In the genomic region with DNA sequence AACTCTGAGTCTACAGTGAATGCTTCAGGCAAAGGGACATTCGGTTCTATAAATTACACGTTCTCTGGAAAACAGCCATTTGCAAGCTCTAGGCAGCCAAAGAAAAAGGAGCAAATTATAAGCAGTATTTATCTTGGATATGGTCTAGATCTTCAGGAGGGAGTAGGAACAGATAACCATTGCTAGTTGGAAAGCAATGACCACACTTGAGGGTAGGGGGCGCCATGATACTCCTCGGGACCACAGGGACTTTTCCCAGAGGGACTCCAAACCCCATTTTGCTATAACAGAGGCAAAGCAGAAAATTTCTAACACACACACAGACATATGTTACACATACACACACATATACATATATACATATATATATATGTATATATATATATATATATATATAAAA, we compare ENCODE assay signal across 8 mouse cellular contexts. TPM values are rescaled to one million over a fixed set of nuclear protein-coding genes. Genes with fewer than 3 reads are reported as not detected.
A peak's percentile ranks its signal among the peaks of the same experiment; 100 is the strongest.
DNase-seq lines count a peak whose midpoint lies in the region; ATAC-seq and TF ChIP-seq lines count a peak whose summit lies in the region.

No protein-coding gene starts in this region.

- no peaks in the 10 kb centered on the region for H3K36me3 ChIP-seq in midbrain, postnatal 0 days (ENCODE audit: insufficient read depth, low read length)
- H3K36me3 ChIP-seq in midbrain, embryonic 10.5 days: no peaks in the 10 kb centered on the region
- H3K36me3 ChIP-seq in embryonic facial prominence, embryonic 14.5 days (ENCODE audit: control insufficient read depth, insufficient read depth, low read length): no peaks in the 10 kb centered on the region
- H3K36me3 ChIP-seq in lung, embryonic 15.5 days: no peaks in the 10 kb centered on the region

- WGBS in midbrain, postnatal 0 days: 35% methylated on average over 4 of the region's 4 CpGs
- WGBS in midbrain, embryonic 10.5 days: 45% methylated on average over 4 of the region's 4 CpGs
- 24% methylated on average over 4 of the region's 4 CpGs for WGBS in embryonic facial prominence, embryonic 14.5 days
- 29% methylated on average over 4 of the region's 4 CpGs for WGBS in lung, embryonic 15.5 days

- H3K27ac ChIP-seq in gastrocnemius, adult 2 months: no peak overlapping the region
- no peak overlapping the region for H3K27ac ChIP-seq in midbrain, postnatal 0 days (ENCODE audit: low read depth, low read length)
- no peak overlapping the region for H3K27ac ChIP-seq in midbrain, embryonic 10.5 days (replicated peaks)
- H3K27ac ChIP-seq in embryonic facial prominence, embryonic 14.5 days (replicated peaks; ENCODE audit: low read depth, low read length): no peak overlapping the region
- peak overlapping the region; percentile 66 for H3K27ac ChIP-seq in lung, embryonic 15.5 days

- no peak overlapping the region for H3K9ac ChIP-seq in midbrain, postnatal 0 days (replicated peaks; ENCODE audit: low read length, poor library complexity, severe bottlenecking)
- H3K9ac ChIP-seq in embryonic facial prominence, embryonic 14.5 days (ENCODE audit: low read depth, low read length): no peak overlapping the region
- no peak overlapping the region for H3K9ac ChIP-seq in lung, embryonic 15.5 days

- peak; percentile 51 for TF ChIP-seq CTCF in gastrocnemius, adult 2 months (IDR thresholded peaks at IDR 0.05)
- peak; percentile 59 for TF ChIP-seq CTCF in midbrain, postnatal 0 days (IDR thresholded peaks at IDR 0.05)

- no peaks in the 10 kb centered on the region for H3K9me3 ChIP-seq in midbrain, postnatal 0 days (ENCODE audit: low read length)
- H3K9me3 ChIP-seq in midbrain, embryonic 10.5 days (replicated peaks): no peaks in the 10 kb centered on the region
- no peaks in the 10 kb centered on the region for H3K9me3 ChIP-seq in embryonic facial prominence, embryonic 14.5 days (ENCODE audit: control insufficient read depth, low read length)
- H3K9me3 ChIP-seq in lung, embryonic 15.5 days: no peaks in the 10 kb centered on the region

- no peak for ATAC-seq in midbrain, postnatal 0 days (ENCODE audit: low FRiP score)
- no peak for ATAC-seq in embryonic facial prominence, embryonic 14.5 days (ENCODE audit: low read depth)
- no peak for ATAC-seq in lung, embryonic 15.5 days (ENCODE audit: borderline replicate concordance, extremely low read depth, low FRiP score, low TSS enrichment)

- intact Hi-C loops in gastrocnemius, adult 2 months (cut with DNase I): loop anchor here (5.0 kb wide), 1 partner anchor 292 kb away; no protein-coding TSS in a partner anchor
- intact Hi-C loops in gastrocnemius, postnatal 14 days (cut with DNase I; ENCODE audit: low total_unique reads): no loop called here

- peaks cover 9% of the 10 kb centered on the region for H3K27me3 ChIP-seq in midbrain, postnatal 0 days (ENCODE audit: insufficient read depth, low read length)
- H3K27me3 ChIP-seq in midbrain, embryonic 10.5 days (ENCODE audit: low read depth, poor library complexity, severe bottlenecking): peaks cover 41% of the 10 kb centered on the region
- H3K27me3 ChIP-seq in embryonic facial prominence, embryonic 14.5 days (replicated peaks; ENCODE audit: control insufficient read depth, insufficient read depth, low read length): peaks cover 15% of the 10 kb centered on the region; the same call in 1 of the 2 replicates
- H3K27me3 ChIP-seq in lung, embryonic 15.5 days: peaks cover 8% of the 10 kb centered on the region; the same call in 1 of the 2 replicates

- peaks cover 5% of the 10 kb centered on the region; the same call in 1 of the 2 replicates for H3K4me1 ChIP-seq in midbrain, postnatal 0 days (ENCODE audit: insufficient read depth, low read length)
- H3K4me1 ChIP-seq in midbrain, embryonic 10.5 days: peaks cover 44% of the 10 kb centered on the region
- H3K4me1 ChIP-seq in embryonic facial prominence, embryonic 14.5 days (ENCODE audit: control insufficient read depth, insufficient read depth, low read length): peaks cover 32% of the 10 kb centered on the region
- H3K4me1 ChIP-seq in lung, embryonic 15.5 days: peaks cover 47% of the 10 kb centered on the region

- DNase-seq in gastrocnemius, adult 2 months: peak; percentile 36
- DNase-seq in gastrocnemius, postnatal 14 days: no peak
- peak; percentile 49 for DNase-seq in midbrain, postnatal 0 days (ENCODE audit: low spot score)
- DNase-seq in midbrain, embryonic 10.5 days (ENCODE audit: low spot score): no peak
- no peak for DNase-seq in embryonic facial prominence, embryonic 14.5 days (ENCODE audit: low spot score)
- no peak for DNase-seq in urinary bladder, adult 18-20 months (ENCODE audit: low spot score in 2 of 2)
- DNase-seq in gastrocnemius, postnatal 4 days (ENCODE audit: low spot score in 2 of 2): no peak

- no peak overlapping the region for H3K4me2 ChIP-seq in midbrain, postnatal 0 days (ENCODE audit: low read depth, low read length, poor library complexity, severe bottlenecking)
- 0 out of 2 replicates have a peak overlapping the region, but pooled peaks have one; percentile 6 for H3K4me2 ChIP-seq in embryonic facial prominence, embryonic 14.5 days (ENCODE audit: low read depth, low read length)
- peak overlapping the region; percentile 20; the same call in 1 of the 2 replicates for H3K4me2 ChIP-seq in lung, embryonic 15.5 days

- H3K4me3 ChIP-seq in gastrocnemius, adult 2 months: no peak overlapping the region
- H3K4me3 ChIP-seq in midbrain, postnatal 0 days (ENCODE audit: low read depth, low read length): no peak overlapping the region
- H3K4me3 ChIP-seq in midbrain, embryonic 10.5 days: no peak overlapping the region
- H3K4me3 ChIP-seq in embryonic facial prominence, embryonic 14.5 days (ENCODE audit: low read depth, low read length): no peak overlapping the region
- no peak overlapping the region for H3K4me3 ChIP-seq in lung, embryonic 15.5 days

RNA-seq across cellular contexts. Expression of a gene that starts 3.5 kb away (rescaled TPM):
- 10 to 100 TPM; 27.8 to 73.6 TPM for total RNA-seq in gastrocnemius, adult 2 months (2021)
- 10 to 100 TPM; 14.0 to 14.1 TPM for total RNA-seq in gastrocnemius, postnatal 14 days (2021)
- total RNA-seq in midbrain, postnatal 0 days (2014; rRNA removed): 8.0 and 11.2 TPM in 2 replicates
- polyA plus RNA-seq in midbrain, postnatal 0 days (2015; fragmentation: Nextera tagmentation; extraction: Ambion mirVana): 3.5 and 3.6 TPM in 2 replicates
- 2.7 and 3.5 TPM in 2 replicates for polyA plus RNA-seq in midbrain, embryonic 10.5 days (2016; fragmentation: Nextera tagmentation; extraction: Ambion mirVana)
- polyA plus RNA-seq in embryonic facial prominence, embryonic 14.5 days (2014; fragmentation: Nextera tagmentation; extraction: Ambion mirVana): 12.0 and 16.5 TPM in 2 replicates
- 21.1 and 21.5 TPM in 2 replicates for polyA plus RNA-seq in lung, embryonic 15.5 days (2015; fragmentation: Nextera tagmentation; extraction: Ambion mirVana)
- 10 to 100 TPM; 22.0 to 22.9 TPM for total RNA-seq in gastrocnemius, postnatal 4 days (2021)

Comparison
In these comparisons a context has a peak if more than half of its experiments do, and no peak if none do; other contexts are left out.
1. DNase-seq: peak in gastrocnemius, adult 2 months (single experiment) and midbrain, postnatal 0 days (single experiment); none in gastrocnemius, postnatal 14 days (single experiment), midbrain, embryonic 10.5 days (single experiment), embryonic facial prominence, embryonic 14.5 days (single experiment), urinary bladder, adult 18-20 months (0 of 2) and gastrocnemius, postnatal 4 days (0 of 2).